Mouse (Mus musculus) gastrocnemius, adult 8-10 months (tissue): ENCODE data around the gene Zfp512b. TPM values are rescaled to one million over a fixed set of nuclear protein-coding genes. Genes with fewer than 3 reads are reported as not detected.
A peak's percentile ranks its signal among the peaks of the same experiment; 100 is the strongest.

Source experiments
- DNase-seq, 2 experiments: peaks; one replicate each; pipeline ENCODE4 v3.0.0; 2022; ENCODE audit warnings: low spot score in 2 of 2
- total RNA-seq, 4 experiments: library from RNA; stranded (reverse); gene quantifications; 2 replicates each; pipeline ENCODE4 v1.2.4; 2022

Gene Zfp512b
- total RNA-seq, 4 experiments from 2014 or later = 15.4 to 21.2 (median 19.3) TPM

- peak in 1 of 2 experiments; percentile 1 for DNase-seq
Measured at GRCm38 (mm10) chr2:181573961-181574360, 18.6 kb downstream of the Zfp512b start.

- DNase-seq = peak in 1 of 2 experiments; percentile 2
Measured at GRCm38 (mm10) chr2:181572921-181573920, 19.4 kb downstream of the Zfp512b start.

GRCm38 (mm10) chr2:181571941-181572670 lies 20.5 kb downstream of the Zfp512b start:
- DNase-seq = peak in 1 of 2 experiments; percentile 2

- no peak for DNase-seq
Measured at GRCm38 (mm10) chr2:181570921-181571595, 21.5 kb downstream of the Zfp512b start.

GRCm38 (mm10) chr2:181570375-181570774 lies 22.2 kb downstream of the Zfp512b start:
- DNase-seq = no peak

- no peak for DNase-seq
Measured at GRCm38 (mm10) chr2:181569856-181570255, 22.7 kb downstream of the Zfp512b start.

GRCm38 (mm10) chr2:181568272-181569008 lies 24.2 kb downstream of the Zfp512b start:
- no peak for DNase-seq

GRCm38 (mm10) chr2:181567338-181567737 lies 25.3 kb downstream of the Zfp512b start:
- no peak for DNase-seq

GRCm38 (mm10) chr2:181553772-181554171 lies 38.8 kb downstream of the Zfp512b start:
- no peak for DNase-seq

- peak in 1 of 2 experiments; percentile 54 for DNase-seq
Measured at GRCm38 (mm10) chr2:181550233-181550632, 42.4 kb downstream of the Zfp512b start.

- no peak for DNase-seq
Measured at GRCm38 (mm10) chr2:181548682-181549081, 43.9 kb downstream of the Zfp512b start.

GRCm38 (mm10) chr2:181548227-181548626 lies 44.4 kb downstream of the Zfp512b start:
- no peak for DNase-seq

GRCm38 (mm10) chr2:181546142-181546541 lies 46.5 kb downstream of the Zfp512b start:
- no peak for DNase-seq

GRCm38 (mm10) chr2:181541761-181542380 lies 50.7 kb downstream of the Zfp512b start:
- no peak for DNase-seq

- peak in 1 of 2 experiments; percentile 38 for DNase-seq
Measured at GRCm38 (mm10) chr2:181537444-181538047, 55.1 kb downstream of the Zfp512b start.

GRCm38 (mm10) chr2:181536410-181536809 lies 56.2 kb downstream of the Zfp512b start:
- DNase-seq = no peak

GRCm38 (mm10) chr2:181532589-181532988 lies 60.0 kb downstream of the Zfp512b start:
- no peak for DNase-seq
